Mouse (Mus musculus) lung, embryonic 14.5 days (tissue): ENCODE data around the gene Fbxw11. TPM values are rescaled to one million over a fixed set of nuclear protein-coding genes. Genes with fewer than 3 reads are reported as not detected.
A peak's percentile ranks its signal among the peaks of the same experiment; 100 is the strongest.

Experiments
- ATAC-seq: fragments of 200-750 bp; cut with Nextera tagmentation; 2 replicates; pipeline ENCODE4 v1.8.0; 2017; ENCODE audit warnings: mild to moderate bottlenecking, moderate TSS enrichment, moderate library complexity; ENCODE audit not compliant: insufficient read depth
- DNase-seq: peaks from one replicate; pipeline ENCODE4 v3.0.0-alpha.2; 2015
- H3K27ac ChIP-seq: fragments of 300-500 bp; sonication (generic); 2 replicates; pipeline ENCODE4 v1.5.1; 2014; ENCODE audit warnings: low read depth, mild to moderate bottlenecking, moderate library complexity
- H3K27me3 ChIP-seq: fragments of 300-500 bp; sonication (generic); 2 replicates; pipeline ENCODE4 v1.6.1; 2014; ENCODE audit warnings: low read length, control low read depth; ENCODE audit not compliant: insufficient read depth
- H3K36me3 ChIP-seq: fragments of 300-500 bp; sonication (generic); 2 replicates; pipeline ENCODE4 v1.6.1; 2014; ENCODE audit warnings: control low read depth; ENCODE audit not compliant: insufficient read depth
- H3K4me1 ChIP-seq: fragments of 300-500 bp; sonication (generic); 2 replicates; pipeline ENCODE4 v1.6.1; 2014; ENCODE audit warnings: antibody characterized with exemption, control low read depth; ENCODE audit not compliant: insufficient read depth
- H3K4me2 ChIP-seq: fragments of 300-500 bp; sonication (generic); 2 replicates; pipeline ENCODE4 v1.6.1; 2014; ENCODE audit warnings: mild to moderate bottlenecking
- H3K4me3 ChIP-seq: fragments of 300-500 bp; sonication (generic); 2 replicates; pipeline ENCODE4 v1.5.1; 2014; ENCODE audit warnings: low read depth, low read length
- H3K9ac ChIP-seq: fragments of 300-500 bp; sonication (generic); 2 replicates; pipeline ENCODE4 v1.6.1; 2014
- H3K9me3 ChIP-seq: fragments of 300-500 bp; sonication (generic); 2 replicates; pipeline ENCODE4 v1.6.1; 2016; ENCODE audit warnings: low read depth, low read length, control low read depth
- CTCF ChIP-seq: IDR thresholded peaks from 2 replicates; pipeline ENCODE4 v1.5.1; 2016; ENCODE audit warnings: antibody characterized with exemption, low read depth
- WGBS: fragments of 180-500 bp; shearing (Covaris S2); extraction: QIAGEN DNeasy Blood & Tissue Kit; methylation state at CpG from one replicate; pipeline ENCODE4 v1.1.7; 2014; 5-methylcytosine and 5-hydroxymethylcytosine counted together
- polyA plus RNA-seq: library from polyadenylated mRNA; unstranded; fragments of >200 nt; fragmentation: Nextera tagmentation; extraction: Ambion mirVana; gene quantifications from 2 replicates; pipeline ENCODE4 v1.2.1, GENCODE M21; 2014

The Fbxw11 gene
- polyA plus RNA-seq, 1 experiment from 2014 or later, result 89.5 TPM

DNA sequence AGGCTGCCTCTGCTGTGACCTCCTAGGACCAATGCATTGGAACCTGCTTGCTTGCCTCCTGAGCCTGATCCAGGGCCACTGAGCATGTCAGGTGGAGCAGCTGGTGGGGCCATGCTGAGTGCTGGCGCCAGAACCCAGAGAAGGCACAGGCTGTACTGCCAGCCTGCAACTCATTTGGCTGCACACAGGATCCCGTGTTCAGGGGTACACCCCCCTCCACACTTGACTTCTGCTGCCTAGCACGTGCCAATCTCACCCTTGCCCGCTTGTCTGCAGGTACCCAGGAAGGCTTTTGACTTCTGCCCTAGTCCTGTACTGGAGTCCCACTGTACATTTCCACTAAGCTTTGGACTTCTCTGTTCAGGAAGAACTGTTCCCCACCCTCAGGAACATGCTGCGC lies 19.3 kb upstream of the Fbxw11 start:
- no peak overlapping the region for H3K4me2 ChIP-seq
- H3K9ac ChIP-seq, result no peak overlapping the region
- WGBS, result 77% methylated on average over 5 of the region's 5 CpGs
- H3K27ac ChIP-seq, result no peak overlapping the region
- ATAC-seq (no peak), DNase-seq (no peak)
- peaks cover 9% of the 10 kb centered on the region for H3K4me1 ChIP-seq
- H3K9me3 ChIP-seq, result no peaks in the 10 kb centered on the region
- no peaks in the 10 kb centered on the region for H3K27me3 ChIP-seq
- no peak for TF ChIP-seq CTCF
- no peak overlapping the region for H3K4me3 ChIP-seq
- 0 out of 2 replicates have a peak, but pooled peaks cover 1% of the 10 kb centered on the region for H3K36me3 ChIP-seq

GRCm38 (mm10) chr11:32623912-32624311 lies 18.6 kb upstream of the Fbxw11 start:
- ATAC-seq (no peak), DNase-seq (no peak)
- TF ChIP-seq CTCF, result no peak
- H3K4me3 ChIP-seq, result no peak overlapping the region
- no peaks in the 10 kb centered on the region for H3K9me3 ChIP-seq
- WGBS, result 74% methylated on average over 6 of the region's 6 CpGs
- peaks cover 9% of the 10 kb centered on the region for H3K4me1 ChIP-seq
- H3K36me3 ChIP-seq, result no peaks in the 10 kb centered on the region
- no peak overlapping the region for H3K4me2 ChIP-seq
- no peaks in the 10 kb centered on the region for H3K27me3 ChIP-seq
- H3K27ac ChIP-seq, result no peak overlapping the region
- H3K9ac ChIP-seq, result no peak overlapping the region

DNA sequence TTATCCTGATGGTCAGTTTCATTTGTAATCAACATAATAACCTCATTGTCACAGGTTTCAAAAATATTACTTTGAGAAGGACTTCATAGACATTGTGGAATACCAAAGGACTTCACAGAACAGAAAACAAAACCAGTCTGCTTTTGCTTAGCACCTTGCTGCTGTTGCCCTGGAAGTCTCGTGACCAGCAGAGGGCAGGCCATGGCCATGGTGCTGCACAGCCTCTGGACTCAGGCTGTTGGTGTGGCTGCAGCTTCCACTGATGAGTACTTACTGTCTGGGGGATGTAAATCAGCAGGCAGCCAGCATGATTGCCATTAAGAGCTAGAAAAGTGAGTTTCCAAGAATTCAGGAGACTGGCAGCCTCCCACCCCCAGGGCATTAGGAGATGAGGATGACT lies 16.8 kb upstream of the Fbxw11 start:
- Histone ChIP-seq H3K9me3 (no peaks in the 10 kb centered on the region), H3K27me3 (no peaks in the 10 kb centered on the region), H3K4me3 (no peak overlapping the region), H3K9ac (no peak overlapping the region), H3K4me2 (no peak overlapping the region), H3K4me1 (no peaks in the 10 kb centered on the region), H3K36me3 (no peaks in the 10 kb centered on the region), H3K27ac (no peak overlapping the region)
- WGBS, result 55% methylated on average over 1 of the region's 1 CpGs
- ATAC-seq (no peak), DNase-seq (peak; percentile 60)
- TF ChIP-seq CTCF, result peak; percentile 78

DNA sequence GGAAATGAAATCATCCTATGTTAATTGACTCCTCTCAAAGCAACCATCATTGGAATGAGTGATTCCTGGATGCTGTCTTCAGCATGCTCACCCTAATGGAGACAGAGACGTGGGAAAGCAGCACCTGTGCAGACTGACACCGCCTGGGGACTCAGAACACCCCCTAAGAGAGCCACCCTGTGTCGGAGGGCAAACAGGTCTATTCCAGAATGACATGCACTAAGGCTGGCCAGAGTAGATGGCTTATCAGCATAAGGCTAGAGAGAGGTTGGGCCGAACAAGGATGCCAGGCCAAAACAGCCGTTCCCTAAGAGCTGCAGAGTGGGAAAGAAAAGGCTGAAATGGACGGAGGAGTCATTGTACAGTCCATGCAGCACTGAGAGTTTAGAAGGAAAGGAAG lies 16.4 kb upstream of the Fbxw11 start:
- ATAC-seq (no peak), DNase-seq (no peak)
- no peaks in the 10 kb centered on the region for H3K9me3 ChIP-seq
- H3K9ac ChIP-seq, result no peak overlapping the region
- H3K4me3 ChIP-seq, result no peak overlapping the region
- H3K36me3 ChIP-seq, result no peaks in the 10 kb centered on the region
- 77% methylated on average over 6 of the region's 6 CpGs for WGBS
- no peak overlapping the region for H3K4me2 ChIP-seq
- H3K27me3 ChIP-seq, result no peaks in the 10 kb centered on the region
- no peaks in the 10 kb centered on the region for H3K4me1 ChIP-seq
- H3K27ac ChIP-seq, result no peak overlapping the region
- no peak for TF ChIP-seq CTCF

DNA sequence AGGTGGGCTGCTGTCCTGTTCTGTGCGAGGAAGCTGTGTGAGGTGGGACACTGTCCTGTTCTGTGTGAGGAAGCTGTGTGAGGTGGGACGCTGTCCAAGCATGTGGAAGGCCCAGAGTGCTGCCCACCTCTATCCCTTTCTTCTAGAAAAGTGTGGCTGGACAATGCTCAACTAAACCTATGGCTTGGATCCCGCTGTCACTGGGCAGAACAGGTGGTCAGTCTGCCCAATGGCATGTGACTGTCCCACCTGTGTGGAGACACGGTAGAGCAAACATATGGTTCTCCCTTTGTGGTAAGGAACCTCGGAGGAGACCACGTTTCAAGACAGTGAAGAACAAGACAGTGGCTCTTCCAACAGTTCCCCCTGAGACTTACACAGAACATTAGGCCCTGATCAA lies 14.6 kb upstream of the Fbxw11 start:
- no peak overlapping the region for H3K4me3 ChIP-seq
- ATAC-seq, result no peak
- no peaks in the 10 kb centered on the region for H3K4me1 ChIP-seq
- H3K4me2 ChIP-seq, result no peak overlapping the region
- H3K27me3 ChIP-seq, result no peaks in the 10 kb centered on the region
- H3K9me3 ChIP-seq, result no peaks in the 10 kb centered on the region
- DNase-seq, result no peak
- no peaks in the 10 kb centered on the region for H3K36me3 ChIP-seq
- H3K9ac ChIP-seq, result no peak overlapping the region
- no peak for TF ChIP-seq CTCF
- no peak overlapping the region for H3K27ac ChIP-seq
- WGBS, result 73% methylated on average over 6 of the region's 6 CpGs

- Histone ChIP-seq H3K4me2 (no peak overlapping the region), H3K9ac (no peak overlapping the region), H3K4me1 (no peaks in the 10 kb centered on the region), H3K36me3 (no peaks in the 10 kb centered on the region), H3K9me3 (no peaks in the 10 kb centered on the region), H3K27ac (no peak overlapping the region), H3K27me3 (no peaks in the 10 kb centered on the region), H3K4me3 (no peak overlapping the region)
- WGBS, result 67% methylated on average over 4 of the region's 4 CpGs
- TF ChIP-seq CTCF, result no peak
- ATAC-seq, result no peak
- DNase-seq, result no peak
Observed at GRCm38 (mm10) chr11:32629713-32630211, 12.8 kb upstream of the Fbxw11 start.

DNA sequence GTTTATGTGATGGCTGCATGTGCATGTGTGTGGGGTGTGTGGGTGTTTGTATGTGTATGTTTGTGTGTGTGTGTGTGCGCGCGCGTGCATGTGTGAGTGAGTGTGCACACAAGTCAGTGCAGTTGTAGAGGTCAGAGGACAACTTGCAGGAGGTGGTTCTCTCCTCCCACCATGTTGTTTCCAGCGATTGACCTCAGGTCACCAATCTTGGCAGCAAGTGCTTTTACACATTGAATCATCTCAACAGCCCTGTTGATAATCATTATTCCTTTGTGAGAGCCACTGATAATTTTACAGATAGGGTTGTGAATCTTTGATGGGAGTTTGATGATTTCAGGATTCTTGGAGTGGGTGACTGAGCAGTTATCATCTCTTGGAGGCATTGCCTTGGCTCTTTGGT lies 9.9 kb upstream of the Fbxw11 start:
- no peak overlapping the region for H3K9ac ChIP-seq
- H3K4me2 ChIP-seq, result no peak overlapping the region
- DNase-seq (no peak), ATAC-seq (no peak)
- no peaks in the 10 kb centered on the region for H3K4me1 ChIP-seq
- no peaks in the 10 kb centered on the region for H3K27me3 ChIP-seq
- H3K9me3 ChIP-seq, result no peaks in the 10 kb centered on the region
- H3K36me3 ChIP-seq, result no peaks in the 10 kb centered on the region
- no peak overlapping the region for H3K27ac ChIP-seq
- TF ChIP-seq CTCF, result no peak
- 91% methylated on average over 5 of the region's 5 CpGs for WGBS
- no peak overlapping the region for H3K4me3 ChIP-seq

GRCm38 (mm10) chr11:32633542-32633941 lies 9.0 kb upstream of the Fbxw11 start:
- Histone ChIP-seq H3K9ac (no peak overlapping the region), H3K4me2 (no peak overlapping the region), H3K4me1 (no peaks in the 10 kb centered on the region), H3K27ac (no peak overlapping the region), H3K9me3 (no peaks in the 10 kb centered on the region), H3K36me3 (no peaks in the 10 kb centered on the region), H3K27me3 (no peaks in the 10 kb centered on the region), H3K4me3 (no peak overlapping the region)
- WGBS, result 70% methylated on average over 3 of the region's 3 CpGs
- peak; percentile 39 for TF ChIP-seq CTCF
- no peak for ATAC-seq
- DNase-seq, result no peak
